Mouse (Mus musculus): ENCODE data around the gene Usp43.
A peak's percentile ranks its signal among the peaks of the same experiment; 100 is the strongest.

DNA sequence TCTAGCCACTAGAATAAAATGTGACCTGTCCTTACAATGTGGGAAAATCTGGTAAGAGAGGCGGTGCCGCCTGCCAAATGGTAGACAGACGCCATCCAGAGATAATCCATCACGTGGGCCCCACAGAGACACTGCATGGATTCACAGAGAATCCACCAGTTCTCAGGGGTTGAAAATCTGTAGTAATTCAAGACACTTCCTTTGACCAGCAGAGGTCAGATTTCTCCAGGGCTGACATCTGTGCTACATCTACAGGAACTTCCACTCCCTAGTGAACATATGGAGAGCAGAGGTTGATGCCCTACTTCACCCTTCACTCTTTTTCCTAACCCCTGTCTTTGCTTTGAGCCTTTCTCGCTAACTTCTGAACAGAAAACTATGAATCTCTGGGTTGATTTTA lies 56.9 kb downstream of the Usp43 start:
- TF ChIP-seq CTCF (IDR thresholded peaks at IDR 0.05; ENCODE audit: low read depth) (peak; percentile 56), EP300 (IDR thresholded peaks at IDR 0.05; ENCODE audit: low read depth) (no peak)

All from heart, postnatal 0 days (tissue).